Mouse (Mus musculus): ENCODE results near the gene Pygo2. TPM values are rescaled to one million over a fixed set of nuclear protein-coding genes. Genes with fewer than 3 reads are reported as not detected.
"Not testable (repeated sequence)": the region's sequence is repeated elsewhere in the genome, so short reads cannot be mapped to it uniquely, and the experiment has no call there.

Gene Pygo2
- total and polyA plus RNA-seq, 2 experiments from 2014 or later, result 40.4 to 91.3 TPM

DNA sequence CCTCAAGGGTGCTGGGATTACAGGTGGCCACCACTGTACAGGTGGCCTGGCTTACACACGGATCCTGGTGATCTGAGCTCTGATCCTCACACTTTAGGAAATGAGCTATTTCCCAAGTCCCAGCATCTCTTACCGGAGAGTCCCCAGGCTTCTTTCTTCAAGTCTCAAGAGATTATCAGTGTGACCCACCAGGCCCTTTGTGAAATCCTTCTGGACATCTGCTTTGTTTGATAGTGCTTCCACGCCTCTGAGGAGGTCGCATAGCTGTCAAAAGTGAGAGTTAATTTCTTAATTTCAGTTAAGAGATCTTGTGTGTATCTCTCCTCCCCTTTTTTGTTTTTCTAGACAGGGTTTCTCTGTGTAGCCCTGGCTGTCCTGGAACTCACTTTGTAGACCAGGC lies 4.1 kb upstream of the Pygo2 start:
- WGBS, result 80% methylated on average over 4 of the region's 4 CpGs
- Histone ChIP-seq H3K27me3 (ENCODE audit: insufficient read depth, low read length) (no peaks in the 10 kb centered on the region), H3K4me2 (ENCODE audit: low read depth, low read length, poor library complexity, severe bottlenecking) (no peak overlapping the region), H3K36me3 (ENCODE audit: insufficient read depth, low read length) (peaks cover 4% of the 10 kb centered on the region; the same call in 1 of the 2 replicates), H3K27ac (ENCODE audit: low read depth, low read length) (no peak overlapping the region), H3K9me3 (ENCODE audit: low read length) (no peaks in the 10 kb centered on the region), H3K9ac (replicated peaks; ENCODE audit: low read length, poor library complexity, severe bottlenecking) (no peak overlapping the region), H3K4me1 (ENCODE audit: insufficient read depth, low read length) (peaks cover under 1% of the 10 kb centered on the region; the same call in 1 of the 2 replicates), H3K4me3 (ENCODE audit: low read depth, low read length) (no peak overlapping the region)
- no peak for TF ChIP-seq CTCF (IDR thresholded peaks at IDR 0.05)
- no peak for ATAC-seq (ENCODE audit: low FRiP score)
- no peak for DNase-seq (ENCODE audit: low spot score)

GRCm38 (mm10) chr3:89429021-89429420 lies 993 bp upstream of the Pygo2 start:
- WGBS, result 99% methylated on average over 6 of the region's 7 CpGs
- not testable (repeated sequence) for ATAC-seq (ENCODE audit: low FRiP score); H3K4me1 ChIP-seq (ENCODE audit: insufficient read depth, low read length); H3K4me2 ChIP-seq (ENCODE audit: low read depth, low read length, poor library complexity, severe bottlenecking); H3K27me3 ChIP-seq (ENCODE audit: insufficient read depth, low read length); H3K9me3 ChIP-seq (ENCODE audit: low read length); H3K27ac ChIP-seq (ENCODE audit: low read depth, low read length); H3K9ac ChIP-seq (replicated peaks; ENCODE audit: low read length, poor library complexity, severe bottlenecking); DNase-seq (ENCODE audit: low spot score); H3K4me3 ChIP-seq (ENCODE audit: low read depth, low read length)
- peaks cover 21% of the 10 kb centered on the region for H3K36me3 ChIP-seq (ENCODE audit: insufficient read depth, low read length)

DNA sequence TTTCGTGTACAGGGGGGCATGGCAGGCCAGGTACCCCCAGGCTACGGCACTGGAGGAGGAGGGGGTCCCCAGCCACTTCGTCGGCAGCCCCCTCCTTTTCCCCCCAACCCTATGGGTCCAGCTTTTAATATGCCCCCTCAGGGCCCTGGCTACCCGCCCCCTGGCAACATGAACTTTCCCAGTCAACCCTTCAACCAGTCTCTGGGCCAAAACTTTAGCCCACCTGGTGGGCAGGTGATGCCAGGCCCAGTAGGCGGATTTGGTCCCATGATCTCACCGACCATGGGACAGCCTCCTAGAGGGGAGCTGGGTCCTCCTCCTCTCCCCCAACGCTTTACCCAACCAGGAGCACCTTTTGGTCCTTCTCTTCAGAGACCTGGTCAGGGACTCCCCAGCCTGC lies 2.6 kb downstream of the Pygo2 start:
- H3K9ac ChIP-seq (replicated peaks; ENCODE audit: low read length, poor library complexity, severe bottlenecking), result no peak overlapping the region
- DNase-seq (ENCODE audit: low spot score) (no peak), ATAC-seq (ENCODE audit: low FRiP score) (no peak)
- H3K4me2 ChIP-seq (ENCODE audit: low read depth, low read length, poor library complexity, severe bottlenecking), result no peak overlapping the region
- peaks cover 23% of the 10 kb centered on the region for H3K36me3 ChIP-seq (ENCODE audit: insufficient read depth, low read length)
- H3K4me3 ChIP-seq (ENCODE audit: low read depth, low read length), result no peak overlapping the region
- TF ChIP-seq CTCF (IDR thresholded peaks at IDR 0.05), result no peak
- WGBS, result 98% methylated on average over 8 of the region's 8 CpGs
- peaks cover 15% of the 10 kb centered on the region; the same call in 1 of the 2 replicates for H3K4me1 ChIP-seq (ENCODE audit: insufficient read depth, low read length)
- H3K27me3 ChIP-seq (ENCODE audit: insufficient read depth, low read length), result no peaks in the 10 kb centered on the region
- no peak overlapping the region for H3K27ac ChIP-seq (ENCODE audit: low read depth, low read length)
- H3K9me3 ChIP-seq (ENCODE audit: low read length), result no peaks in the 10 kb centered on the region

- no peak overlapping the region for H3K9ac ChIP-seq (replicated peaks; ENCODE audit: low read length, poor library complexity, severe bottlenecking)
- H3K9me3 ChIP-seq (ENCODE audit: low read length), result no peaks in the 10 kb centered on the region
- no peak overlapping the region for H3K27ac ChIP-seq (ENCODE audit: low read depth, low read length)
- WGBS, result 81% methylated on average over 11 of the region's 11 CpGs
- TF ChIP-seq CTCF (IDR thresholded peaks at IDR 0.05), result no peak
- no peak overlapping the region for H3K4me3 ChIP-seq (ENCODE audit: low read depth, low read length)
- ATAC-seq (ENCODE audit: low FRiP score) (no peak), DNase-seq (ENCODE audit: low spot score) (no peak)
- H3K4me2 ChIP-seq (ENCODE audit: low read depth, low read length, poor library complexity, severe bottlenecking), result no peak overlapping the region
- H3K36me3 ChIP-seq (ENCODE audit: insufficient read depth, low read length), result peaks cover 23% of the 10 kb centered on the region
- peaks cover 15% of the 10 kb centered on the region; the same call in 1 of the 2 replicates for H3K4me1 ChIP-seq (ENCODE audit: insufficient read depth, low read length)
- H3K27me3 ChIP-seq (ENCODE audit: insufficient read depth, low read length), result no peaks in the 10 kb centered on the region
Measured at GRCm38 (mm10) chr3:89434532-89434931, 4.5 kb downstream of the Pygo2 start.

GRCm38 (mm10) chr3:89435041-89435440 lies 5.0 kb downstream of the Pygo2 start:
- peaks cover 15% of the 10 kb centered on the region; the same call in 1 of the 2 replicates for H3K4me1 ChIP-seq (ENCODE audit: insufficient read depth, low read length)
- no peaks in the 10 kb centered on the region for H3K27me3 ChIP-seq (ENCODE audit: insufficient read depth, low read length)
- DNase-seq (ENCODE audit: low spot score) (no peak), ATAC-seq (ENCODE audit: low FRiP score) (no peak)
- no peak for TF ChIP-seq CTCF (IDR thresholded peaks at IDR 0.05)
- no peak overlapping the region for H3K9ac ChIP-seq (replicated peaks; ENCODE audit: low read length, poor library complexity, severe bottlenecking)
- H3K4me3 ChIP-seq (ENCODE audit: low read depth, low read length), result no peak overlapping the region
- no peak overlapping the region for H3K4me2 ChIP-seq (ENCODE audit: low read depth, low read length, poor library complexity, severe bottlenecking)
- H3K9me3 ChIP-seq (ENCODE audit: low read length), result no peaks in the 10 kb centered on the region
- H3K27ac ChIP-seq (ENCODE audit: low read depth, low read length), result no peak overlapping the region
- 63% methylated on average over 7 of the region's 7 CpGs for WGBS
- peaks cover 23% of the 10 kb centered on the region for H3K36me3 ChIP-seq (ENCODE audit: insufficient read depth, low read length)

- Histone ChIP-seq H3K27me3 (ENCODE audit: insufficient read depth, low read length) (no peaks in the 10 kb centered on the region), H3K9ac (replicated peaks; ENCODE audit: low read length, poor library complexity, severe bottlenecking) (peak within 1 kb of the TSS; percentile 29; the same call in 1 of the 2 replicates), H3K9me3 (ENCODE audit: low read length) (no peaks in the 10 kb centered on the region), H3K27ac (ENCODE audit: low read depth, low read length) (peak within 1 kb of the TSS; percentile 4; the same call in 1 of the 2 replicates), H3K4me2 (ENCODE audit: low read depth, low read length, poor library complexity, severe bottlenecking) (peak within 1 kb of the TSS; percentile 38), H3K4me1 (ENCODE audit: insufficient read depth, low read length) (peaks cover 9% of the 10 kb centered on the region; the same call in 1 of the 2 replicates), H3K4me3 (ENCODE audit: low read depth, low read length) (peak within 1 kb of the TSS; percentile 16; the same call in 1 of the 2 replicates), H3K36me3 (ENCODE audit: insufficient read depth, low read length) (peaks cover 23% of the 10 kb centered on the region)
- ATAC-seq (ENCODE audit: low FRiP score) (0 out of 2 replicates have a peak, but pooled peaks have one; percentile 25), DNase-seq (ENCODE audit: low spot score) (peak; percentile 61)
- 4% methylated on average over 16 of the region's 16 CpGs for whole genome bisulfite sequencing
- no peak for TF ChIP-seq CTCF (IDR thresholded peaks at IDR 0.05)
Measured at GRCm38 (mm10) chr3:89436176-89437113, 6.4 kb downstream of the Pygo2 start, which contains the start of gene Pbxip1. Gene Pbxip1, plus strand, starts transcription at chr3:89436706.
